Mouse (Mus musculus) embryonic facial prominence, embryonic 12.5 days (tissue): ENCODE data around the gene Tekt2. TPM values are rescaled to one million over a fixed set of nuclear protein-coding genes. Genes with fewer than 3 reads are reported as not detected.

ENCODE experiments used
- ATAC-seq: fragments of 200-750 bp; cut with Nextera tagmentation; 2 replicates; pipeline ENCODE4 v1.8.0; 2017; ENCODE audit not compliant: insufficient number of reproducible peaks, insufficient read depth, low FRiP score, low TSS enrichment
- H3K27ac ChIP-seq: fragments of 300-500 bp; sonication (generic); 2 replicates; pipeline ENCODE4 v1.5.1; 2016; ENCODE audit warnings: mild to moderate bottlenecking
- H3K27me3 ChIP-seq: fragments of 300-500 bp; sonication (generic); 2 replicates; pipeline ENCODE4 v1.6.1; 2016; ENCODE audit warnings: mild to moderate bottlenecking, moderate library complexity
- H3K36me3 ChIP-seq: fragments of 300-500 bp; sonication (generic); 2 replicates; pipeline ENCODE4 v1.6.1; 2016; ENCODE audit warnings: mild to moderate bottlenecking
- H3K4me1 ChIP-seq: fragments of 300-500 bp; sonication (generic); 2 replicates; pipeline ENCODE4 v1.6.1; 2016
- H3K4me2 ChIP-seq: fragments of 300-500 bp; sonication (generic); replicated peaks from 2 replicates; pipeline ENCODE4 v1.6.1; 2016; ENCODE audit warnings: mild to moderate bottlenecking, moderate library complexity
- H3K4me3 ChIP-seq: fragments of 300-500 bp; sonication (generic); 2 replicates; pipeline ENCODE4 v1.5.1; 2016; ENCODE audit warnings: mild to moderate bottlenecking
- H3K9ac ChIP-seq: fragments of 300-500 bp; sonication (generic); 2 replicates; pipeline ENCODE4 v1.6.1; 2016; ENCODE audit warnings: mild to moderate bottlenecking, moderate library complexity
- H3K9me3 ChIP-seq: fragments of 300-500 bp; sonication (generic); 2 replicates; pipeline ENCODE4 v1.6.1; 2016; ENCODE audit warnings: mild to moderate bottlenecking, moderate library complexity
- WGBS: fragments of 180-500 bp; shearing (Covaris S2); methylation state at CpG from one replicate; pipeline ENCODE4 v1.1.7; 2016; 5-methylcytosine and 5-hydroxymethylcytosine counted together
- polyA plus RNA-seq: library from polyadenylated mRNA; unstranded; fragments of >200 nt; fragmentation: Nextera tagmentation; extraction: Ambion mirVana; gene quantifications from 2 replicates; pipeline ENCODE4 v1.2.1, GENCODE M21; 2016

The Tekt2 gene
- polyA plus RNA-seq, 1 experiment from 2014 or later: 17.8 TPM

DNA sequence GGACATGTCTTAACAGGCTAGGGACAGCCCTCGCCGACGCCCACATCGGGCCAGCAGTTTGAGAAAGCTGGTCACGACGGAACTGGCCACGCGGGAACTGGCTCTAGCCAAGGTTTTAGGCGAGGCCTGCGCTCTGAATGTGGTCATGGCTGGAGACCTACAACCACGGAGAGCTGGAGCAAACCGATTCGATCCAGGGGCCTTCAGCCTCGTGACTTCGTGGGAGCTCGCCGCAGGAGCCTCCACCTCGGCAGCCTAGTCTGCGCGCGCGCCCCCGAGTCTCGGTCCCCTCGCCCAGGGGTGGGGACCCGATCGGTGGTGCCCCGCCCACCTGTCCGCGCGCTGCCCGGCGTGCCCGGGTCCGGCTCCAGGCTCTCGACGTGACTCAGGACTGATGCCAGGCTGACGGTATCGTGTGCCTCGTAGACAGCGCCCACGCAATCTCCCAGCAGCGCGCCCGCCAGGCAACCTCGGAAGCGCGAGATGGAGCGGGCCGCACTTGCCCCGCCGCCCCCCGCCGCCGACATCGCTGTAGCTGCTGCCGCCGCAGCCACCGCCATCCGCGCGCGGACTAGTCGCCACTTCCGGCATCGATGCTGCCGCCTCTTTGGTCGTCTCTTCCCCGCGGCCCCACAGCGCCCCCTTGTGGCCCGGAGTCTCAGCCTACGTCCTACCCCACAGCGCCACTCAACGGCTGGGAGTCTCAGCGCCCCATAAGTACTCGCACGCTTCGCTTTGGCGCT is 4.2 kb downstream of the Tekt2 start, which contains the start of gene Adprhl2:
Gene Adprhl2 (minus strand): TSS at position 593 of the 743 bp plus-strand sequence.
- Histone ChIP-seq H3K27ac (peak within 1 kb of the TSS; percentile 80), H3K4me3 (peak within 1 kb of the TSS; percentile 65), H3K27me3 (peaks cover 32% of the 10 kb centered on the region), H3K4me1 (peaks cover 27% of the 10 kb centered on the region), H3K36me3 (peaks cover 23% of the 10 kb centered on the region), H3K9ac (peak within 1 kb of the TSS; percentile 69), H3K4me2 (peak within 1 kb of the TSS; percentile 85), H3K9me3 (no peaks in the 10 kb centered on the region)
- WGBS: under 1% methylated on average over 80 of the region's 80 CpGs
- peak; percentile 72 for ATAC-seq

DNA sequence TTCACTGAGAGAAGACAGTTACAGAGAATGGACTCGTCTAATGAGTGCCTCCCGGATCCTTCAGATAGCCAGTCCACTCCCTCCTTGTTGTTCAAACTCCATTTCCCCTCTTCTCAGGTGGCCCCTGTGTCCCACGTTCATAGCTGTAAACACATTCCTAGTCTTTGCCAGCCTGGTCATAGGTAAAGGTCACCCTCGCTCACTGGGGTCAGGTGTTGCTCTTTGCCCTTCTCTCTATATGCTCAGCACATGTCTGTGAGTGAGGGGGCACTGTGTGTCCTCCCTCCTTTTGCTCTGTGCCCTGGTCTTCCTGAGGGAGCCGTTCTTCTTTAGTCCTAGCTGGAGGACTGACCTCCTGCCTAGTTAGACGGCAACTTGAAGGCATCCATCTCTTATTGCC is 5.7 kb downstream of the Tekt2 start:
- peaks cover 32% of the 10 kb centered on the region for H3K36me3 ChIP-seq

DNA sequence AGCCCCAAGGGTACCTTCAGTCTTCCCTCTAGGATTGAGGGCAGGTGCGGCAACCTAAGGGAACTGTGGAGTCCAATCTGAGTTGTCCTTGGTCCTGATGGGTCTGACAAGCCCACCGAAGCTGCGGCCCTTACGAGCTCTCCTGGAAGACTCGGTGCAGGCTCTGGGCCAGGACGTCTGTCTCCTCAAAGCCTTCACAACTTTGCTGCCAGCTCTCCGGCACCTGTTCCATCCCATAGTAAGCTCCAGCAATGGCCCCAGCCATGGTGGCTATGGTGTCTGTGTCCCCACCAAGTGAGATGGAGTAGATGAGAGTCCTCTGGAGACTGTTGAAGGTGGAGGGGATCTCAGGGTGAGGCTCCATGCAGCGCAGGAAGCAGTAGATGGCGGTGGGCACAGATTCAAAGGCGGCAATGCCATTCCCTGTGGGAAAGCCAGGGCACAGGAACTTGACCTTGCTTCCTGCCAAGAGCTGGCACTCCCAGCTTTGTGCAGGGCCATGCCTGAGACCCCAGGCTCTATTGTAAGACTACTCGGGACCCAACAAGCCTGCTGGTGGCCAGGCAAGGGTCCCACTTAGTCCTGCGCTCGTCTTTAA is 8.9 kb downstream of the Tekt2 start:
- no peak overlapping the region for H3K27ac ChIP-seq
- H3K9ac ChIP-seq: no peak overlapping the region
- no peak overlapping the region for H3K4me2 ChIP-seq
- ATAC-seq: no peak
- no peaks in the 10 kb centered on the region for H3K27me3 ChIP-seq
- peaks cover 32% of the 10 kb centered on the region for H3K36me3 ChIP-seq
- H3K4me1 ChIP-seq: peaks cover 43% of the 10 kb centered on the region
- H3K4me3 ChIP-seq: no peak overlapping the region
- WGBS: 89% methylated on average over 13 of the region's 13 CpGs
- no peaks in the 10 kb centered on the region for H3K9me3 ChIP-seq

More for the DNA sequence above, 5.7 kb downstream of the Tekt2 start:
- no peak overlapping the region for H3K27ac ChIP-seq
- H3K4me3 ChIP-seq: no peak overlapping the region
- peaks cover 24% of the 10 kb centered on the region for H3K27me3 ChIP-seq
- no peak overlapping the region for H3K4me2 ChIP-seq
- peaks cover 22% of the 10 kb centered on the region for H3K4me1 ChIP-seq
- 93% methylated on average over 6 of the region's 6 CpGs for WGBS
- no peak for ATAC-seq
- H3K9me3 ChIP-seq: no peaks in the 10 kb centered on the region
- no peak overlapping the region for H3K9ac ChIP-seq

- no peak for ATAC-seq
- H3K4me2 ChIP-seq: no peak overlapping the region
- no peak overlapping the region for H3K9ac ChIP-seq
- H3K27ac ChIP-seq: no peak overlapping the region
- H3K4me3 ChIP-seq: no peak overlapping the region
- WGBS: 44% methylated on average over 5 of the region's 5 CpGs
- peaks cover 45% of the 10 kb centered on the region for H3K4me1 ChIP-seq
- H3K9me3 ChIP-seq: no peaks in the 10 kb centered on the region
- H3K27me3 ChIP-seq: no peaks in the 10 kb centered on the region
- peaks cover 32% of the 10 kb centered on the region for H3K36me3 ChIP-seq
Observed at GRCm38 (mm10) chr4:126315931-126316330, 9.6 kb downstream of the Tekt2 start.

- 0 out of 2 replicates have a peak overlapping the region, but pooled peaks have one; percentile 3 for H3K4me2 ChIP-seq
- H3K9ac ChIP-seq: no peak overlapping the region
- no peaks in the 10 kb centered on the region for H3K9me3 ChIP-seq
- H3K4me3 ChIP-seq: no peak overlapping the region
- peaks cover 36% of the 10 kb centered on the region for H3K4me1 ChIP-seq
- 16% methylated on average over 10 of the region's 10 CpGs for WGBS
- H3K27me3 ChIP-seq: no peaks in the 10 kb centered on the region
- peaks cover 32% of the 10 kb centered on the region for H3K36me3 ChIP-seq
- ATAC-seq: peak; percentile 59; the same call in 1 of the 2 replicates
- H3K27ac ChIP-seq: peak overlapping the region; percentile 88
Observed at GRCm38 (mm10) chr4:126314393-126314792, 11.1 kb downstream of the Tekt2 start.

GRCm38 (mm10) chr4:126313202-126313601 is 12.3 kb downstream of the Tekt2 start:
- peak overlapping the region; percentile 88 for H3K27ac ChIP-seq

GRCm38 (mm10) chr4:126311566-126312200 is 13.8 kb downstream of the Tekt2 start:
- no peak overlapping the region for H3K4me3 ChIP-seq
- no peaks in the 10 kb centered on the region for H3K9me3 ChIP-seq
- no peak for ATAC-seq
- H3K9ac ChIP-seq: no peak overlapping the region
- peaks cover 14% of the 10 kb centered on the region for H3K36me3 ChIP-seq
- no peaks in the 10 kb centered on the region for H3K27me3 ChIP-seq
- WGBS: 94% methylated on average over 16 of the region's 16 CpGs
- H3K4me2 ChIP-seq: no peak overlapping the region
- peak overlapping the region; percentile 88; the same call in 1 of the 2 replicates for H3K27ac ChIP-seq
- H3K4me1 ChIP-seq: peaks cover 39% of the 10 kb centered on the region

More at GRCm38 (mm10) chr4:126313202-126313601, 12.3 kb downstream of the Tekt2 start:
- Histone ChIP-seq H3K9ac (0 out of 2 replicates have a peak overlapping the region, but pooled peaks have one; percentile 12), H3K36me3 (peaks cover 29% of the 10 kb centered on the region), H3K9me3 (no peaks in the 10 kb centered on the region), H3K4me1 (peaks cover 36% of the 10 kb centered on the region), H3K4me3 (no peak overlapping the region), H3K4me2 (no peak overlapping the region), H3K27me3 (no peaks in the 10 kb centered on the region)
- ATAC-seq: no peak
- WGBS: 21% methylated on average over 5 of the region's 5 CpGs

DNA sequence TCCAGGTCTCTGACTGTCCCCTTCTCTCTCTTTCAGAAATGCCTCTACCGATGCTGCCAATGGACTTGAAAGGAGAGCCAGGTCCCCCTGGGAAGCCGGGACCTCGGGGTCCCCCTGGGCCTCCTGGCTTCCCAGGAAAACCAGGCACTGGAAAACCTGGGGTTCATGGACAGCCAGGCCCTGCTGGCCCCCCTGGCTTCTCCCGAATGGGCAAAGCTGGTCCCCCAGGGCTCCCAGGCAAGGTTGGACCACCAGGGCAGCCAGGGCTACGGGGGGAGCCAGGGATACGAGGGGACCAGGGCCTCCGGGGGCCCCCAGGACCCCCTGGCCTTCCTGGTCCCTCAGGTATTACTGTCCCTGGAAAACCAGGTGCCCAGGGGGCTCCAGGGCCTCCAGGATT is 15.1 kb downstream of the Tekt2 start:
- Histone ChIP-seq H3K36me3 (0 out of 2 replicates have a peak, but pooled peaks cover under 1% of the 10 kb centered on the region), H3K27ac (no peak overlapping the region), H3K9me3 (no peaks in the 10 kb centered on the region), H3K4me2 (no peak overlapping the region), H3K27me3 (no peaks in the 10 kb centered on the region), H3K4me1 (peaks cover 41% of the 10 kb centered on the region), H3K4me3 (no peak overlapping the region), H3K9ac (no peak overlapping the region)
- no peak for ATAC-seq
- WGBS: 77% methylated on average over 7 of the region's 7 CpGs

GRCm38 (mm10) chr4:126309922-126310309 is 15.6 kb downstream of the Tekt2 start:
- Histone ChIP-seq H3K36me3 (no peaks in the 10 kb centered on the region), H3K27me3 (no peaks in the 10 kb centered on the region), H3K27ac (peak overlapping the region; percentile 41; the same call in 1 of the 2 replicates), H3K4me1 (peaks cover 38% of the 10 kb centered on the region), H3K9me3 (no peaks in the 10 kb centered on the region), H3K9ac (no peak overlapping the region), H3K4me3 (no peak overlapping the region), H3K4me2 (peak overlapping the region; percentile 36)
- peak; percentile 18; the same call in 1 of the 2 replicates for ATAC-seq
- 3% methylated on average over 7 of the region's 7 CpGs for WGBS

DNA sequence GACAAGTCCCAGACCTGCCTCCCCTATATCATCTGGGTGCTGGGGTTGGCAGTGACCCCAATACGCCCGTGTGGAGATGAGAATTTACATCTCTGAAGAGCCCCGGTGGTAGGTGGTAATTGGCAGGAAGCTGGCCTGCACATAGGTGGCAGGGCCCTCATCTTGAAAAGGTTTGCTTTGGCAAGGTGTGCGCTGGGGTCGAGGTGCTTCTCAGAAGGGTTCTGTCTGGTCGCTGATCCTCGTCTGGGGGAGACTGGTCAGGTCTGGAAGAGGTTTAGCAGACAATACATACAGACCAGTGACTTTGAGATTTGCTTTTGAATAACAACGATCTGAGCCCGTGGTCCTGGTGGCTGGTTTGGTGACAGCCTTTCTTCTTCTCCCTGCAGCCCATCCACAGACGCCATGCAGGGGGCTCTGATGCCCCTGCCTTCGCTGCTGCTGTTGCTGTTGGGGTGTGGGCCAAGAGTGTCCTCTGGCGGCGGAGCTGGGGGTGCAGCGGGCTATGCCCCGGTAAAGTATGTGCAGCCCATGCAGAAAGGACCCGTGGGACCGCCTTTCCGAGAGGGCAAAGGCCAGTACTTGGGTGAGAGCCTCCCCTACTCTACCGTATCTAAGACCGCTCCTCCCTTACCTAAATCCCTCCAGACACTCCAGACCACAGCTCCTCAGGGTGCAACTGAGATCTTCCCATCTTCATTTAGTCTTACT is 16.1 kb downstream of the Tekt2 start:
- 15% methylated on average over 20 of the region's 20 CpGs for WGBS
- H3K9ac ChIP-seq: no peak overlapping the region; the same call in 1 of the 2 replicates
- peaks cover 33% of the 10 kb centered on the region for H3K4me1 ChIP-seq
- no peak overlapping the region for H3K4me3 ChIP-seq
- ATAC-seq: peak; percentile 47; the same call in 1 of the 2 replicates
- H3K4me2 ChIP-seq: peak overlapping the region; percentile 36
- no peaks in the 10 kb centered on the region for H3K27me3 ChIP-seq
- H3K9me3 ChIP-seq: no peaks in the 10 kb centered on the region
- H3K27ac ChIP-seq: peak overlapping the region; percentile 41; the same call in 1 of the 2 replicates
- no peaks in the 10 kb centered on the region for H3K36me3 ChIP-seq

DNA sequence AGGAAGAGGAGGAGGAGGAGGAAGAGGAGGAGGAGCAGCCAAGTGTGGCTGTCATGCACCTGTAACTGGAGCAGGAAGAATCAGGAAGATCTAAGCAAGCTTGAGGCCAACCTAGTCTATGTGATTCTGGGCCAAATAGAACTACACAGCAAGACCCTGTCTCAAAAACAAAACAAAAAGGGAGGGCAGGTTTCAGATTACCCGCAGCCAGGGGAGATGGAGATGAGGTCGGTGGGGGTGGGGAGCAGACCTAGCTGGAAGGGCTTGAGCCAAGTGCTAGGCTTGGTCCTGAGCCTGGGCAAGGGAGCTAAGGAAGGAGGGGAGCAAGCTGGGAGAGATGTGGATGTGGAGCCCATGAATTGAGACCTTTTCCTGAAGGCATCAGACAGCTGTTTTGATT is 18.7 kb downstream of the Tekt2 start:
- no peak overlapping the region for H3K4me3 ChIP-seq
- peaks cover 6% of the 10 kb centered on the region for H3K27me3 ChIP-seq
- H3K27ac ChIP-seq: no peak overlapping the region
- no peak overlapping the region for H3K4me2 ChIP-seq
- no peak for ATAC-seq
- no peaks in the 10 kb centered on the region for H3K36me3 ChIP-seq
- no peak overlapping the region for H3K9ac ChIP-seq
- peaks cover 19% of the 10 kb centered on the region for H3K4me1 ChIP-seq
- H3K9me3 ChIP-seq: no peaks in the 10 kb centered on the region
- WGBS: 0% methylated on average over 2 of the region's 2 CpGs
